Mouse (Mus musculus) lung, embryonic 14.5 days (tissue): ENCODE measurements around the gene Stard13. TPM values are rescaled to one million over a fixed set of nuclear protein-coding genes. Genes with fewer than 3 reads are reported as not detected.

Experiments
- ATAC-seq: fragments of 200-750 bp; cut with Nextera tagmentation; 2 replicates; pipeline ENCODE4 v1.8.0; 2017; ENCODE audit warnings: mild to moderate bottlenecking, moderate TSS enrichment, moderate library complexity; ENCODE audit not compliant: insufficient read depth
- DNase-seq: peaks from one replicate; pipeline ENCODE4 v3.0.0-alpha.2; 2015
- H3K27ac ChIP-seq: fragments of 300-500 bp; sonication (generic); 2 replicates; pipeline ENCODE4 v1.5.1; 2014; ENCODE audit warnings: low read depth, mild to moderate bottlenecking, moderate library complexity
- H3K27me3 ChIP-seq: fragments of 300-500 bp; sonication (generic); 2 replicates; pipeline ENCODE4 v1.6.1; 2014; ENCODE audit warnings: low read length, control low read depth; ENCODE audit not compliant: insufficient read depth
- H3K36me3 ChIP-seq: fragments of 300-500 bp; sonication (generic); 2 replicates; pipeline ENCODE4 v1.6.1; 2014; ENCODE audit warnings: control low read depth; ENCODE audit not compliant: insufficient read depth
- H3K4me1 ChIP-seq: fragments of 300-500 bp; sonication (generic); 2 replicates; pipeline ENCODE4 v1.6.1; 2014; ENCODE audit warnings: antibody characterized with exemption, control low read depth; ENCODE audit not compliant: insufficient read depth
- H3K4me2 ChIP-seq: fragments of 300-500 bp; sonication (generic); 2 replicates; pipeline ENCODE4 v1.6.1; 2014; ENCODE audit warnings: mild to moderate bottlenecking
- H3K4me3 ChIP-seq: fragments of 300-500 bp; sonication (generic); 2 replicates; pipeline ENCODE4 v1.5.1; 2014; ENCODE audit warnings: low read depth, low read length
- H3K9ac ChIP-seq: fragments of 300-500 bp; sonication (generic); 2 replicates; pipeline ENCODE4 v1.6.1; 2014
- H3K9me3 ChIP-seq: fragments of 300-500 bp; sonication (generic); 2 replicates; pipeline ENCODE4 v1.6.1; 2016; ENCODE audit warnings: low read depth, low read length, control low read depth
- CTCF ChIP-seq: IDR thresholded peaks from 2 replicates; pipeline ENCODE4 v1.5.1; 2016; ENCODE audit warnings: antibody characterized with exemption, low read depth
- WGBS: fragments of 180-500 bp; shearing (Covaris S2); extraction: QIAGEN DNeasy Blood & Tissue Kit; methylation state at CpG from one replicate; pipeline ENCODE4 v1.1.7; 2014; 5-methylcytosine and 5-hydroxymethylcytosine counted together
- polyA plus RNA-seq: library from polyadenylated mRNA; unstranded; fragments of >200 nt; fragmentation: Nextera tagmentation; extraction: Ambion mirVana; gene quantifications from 2 replicates; pipeline ENCODE4 v1.2.1, GENCODE M21; 2014

The Stard13 gene
- polyA plus RNA-seq, 1 experiment from 2014 or later, result 14.5 TPM

GRCm38 (mm10) chr5:151090996-151091395 lies 142.6 kb downstream of the Stard13 start:
- DNase-seq (no peak), ATAC-seq (no peak)
- TF ChIP-seq CTCF, result no peak
- H3K9me3 ChIP-seq, result no peaks in the 10 kb centered on the region
- H3K36me3 ChIP-seq, result peaks cover 5% of the 10 kb centered on the region
- H3K4me2 ChIP-seq, result no peak overlapping the region
- H3K4me3 ChIP-seq, result no peak overlapping the region
- no peaks in the 10 kb centered on the region; the same call in 1 of the 2 replicates for H3K4me1 ChIP-seq
- 83% methylated on average over 6 of the region's 6 CpGs for WGBS
- H3K9ac ChIP-seq, result no peak overlapping the region
- H3K27me3 ChIP-seq, result no peaks in the 10 kb centered on the region
- H3K27ac ChIP-seq, result no peak overlapping the region

GRCm38 (mm10) chr5:151089201-151089600 lies 144.4 kb downstream of the Stard13 start:
- H3K9me3 ChIP-seq, result no peaks in the 10 kb centered on the region
- no peaks in the 10 kb centered on the region for H3K27me3 ChIP-seq
- 61% methylated on average over 6 of the region's 6 CpGs for WGBS
- no peak overlapping the region for H3K4me3 ChIP-seq
- no peaks in the 10 kb centered on the region; the same call in 1 of the 2 replicates for H3K4me1 ChIP-seq
- DNase-seq, result no peak
- peaks cover 5% of the 10 kb centered on the region for H3K36me3 ChIP-seq
- TF ChIP-seq CTCF, result no peak
- no peak overlapping the region for H3K4me2 ChIP-seq
- no peak overlapping the region for H3K9ac ChIP-seq
- no peak for ATAC-seq
- no peak overlapping the region for H3K27ac ChIP-seq

DNA sequence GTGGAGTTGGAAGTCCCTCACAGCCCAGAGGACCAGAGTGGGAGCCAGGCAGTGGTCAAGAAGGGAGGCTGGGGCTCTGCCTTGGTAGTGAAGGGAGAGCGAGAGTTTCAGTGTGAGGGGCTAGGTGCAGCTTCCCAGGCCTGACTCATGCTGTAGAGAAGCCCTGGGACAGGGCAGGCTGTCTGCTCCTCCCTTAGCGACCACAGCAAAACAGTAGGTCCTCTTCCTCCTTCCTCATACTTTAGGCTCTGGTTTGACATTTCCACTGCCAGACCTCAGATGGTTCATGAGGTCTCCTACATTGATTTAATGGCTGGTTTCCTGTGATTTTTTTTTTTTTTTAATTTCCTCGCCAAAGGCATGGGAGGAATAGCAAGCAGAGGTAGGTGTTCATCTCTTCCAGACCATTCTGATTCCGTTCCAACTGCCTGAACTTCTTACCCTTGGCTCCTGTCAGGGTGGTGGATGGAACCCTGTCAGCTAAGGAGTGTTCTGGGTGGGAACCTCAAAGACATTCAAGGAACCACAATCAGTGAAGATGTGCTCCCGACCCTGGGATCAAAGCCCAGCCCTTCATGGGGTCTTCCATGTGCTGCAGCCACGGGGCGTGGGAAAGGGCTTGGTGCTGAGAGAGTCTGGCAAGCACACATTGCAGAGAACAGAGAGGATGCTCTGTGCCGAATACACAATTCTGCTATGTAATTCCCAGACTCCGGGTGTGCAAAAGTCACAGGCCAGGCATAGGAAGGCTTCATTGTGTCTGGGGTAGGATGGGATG lies 147.0 kb downstream of the Stard13 start:
- WGBS, result 66% methylated on average over 9 of the region's 9 CpGs
- Histone ChIP-seq H3K9me3 (no peaks in the 10 kb centered on the region), H3K27ac (no peak overlapping the region), H3K27me3 (no peaks in the 10 kb centered on the region), H3K4me2 (no peak overlapping the region), H3K36me3 (no peaks in the 10 kb centered on the region), H3K4me3 (no peak overlapping the region), H3K9ac (no peak overlapping the region), H3K4me1 (no peaks in the 10 kb centered on the region; the same call in 1 of the 2 replicates)
- no peak for ATAC-seq
- DNase-seq, result no peak
- TF ChIP-seq CTCF, result no peak

DNA sequence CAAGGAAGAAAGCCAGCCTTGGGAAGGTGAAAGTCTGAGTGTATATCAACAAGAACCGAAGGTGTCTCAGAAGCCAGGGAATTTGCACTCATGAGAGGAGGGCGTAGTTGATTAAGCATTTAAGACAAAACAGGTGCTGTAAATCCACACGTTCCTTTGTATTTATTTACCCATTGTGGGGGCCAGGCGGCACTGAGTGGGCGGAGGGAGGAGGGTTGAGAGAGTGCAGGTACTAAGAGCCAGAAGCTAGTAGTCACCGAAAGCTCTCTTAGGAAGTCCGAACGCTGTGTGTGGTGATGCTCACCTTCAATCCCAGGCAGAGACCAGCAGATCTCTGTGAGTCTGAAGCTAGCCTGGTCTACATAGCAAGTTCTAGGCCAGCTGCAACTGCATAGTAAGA lies 147.9 kb downstream of the Stard13 start:
- DNase-seq (no peak), ATAC-seq (no peak)
- no peak overlapping the region for H3K27ac ChIP-seq
- no peaks in the 10 kb centered on the region for H3K36me3 ChIP-seq
- no peak overlapping the region for H3K9ac ChIP-seq
- H3K27me3 ChIP-seq, result no peaks in the 10 kb centered on the region
- H3K4me2 ChIP-seq, result no peak overlapping the region
- TF ChIP-seq CTCF, result no peak
- H3K4me1 ChIP-seq, result no peaks in the 10 kb centered on the region; the same call in 1 of the 2 replicates
- WGBS, result 74% methylated on average over 8 of the region's 8 CpGs
- H3K4me3 ChIP-seq, result no peak overlapping the region
- no peaks in the 10 kb centered on the region for H3K9me3 ChIP-seq

- Histone ChIP-seq H3K4me1 (no peaks in the 10 kb centered on the region), H3K27ac (no peak overlapping the region), H3K4me3 (no peak overlapping the region), H3K9me3 (no peaks in the 10 kb centered on the region), H3K4me2 (no peak overlapping the region), H3K36me3 (no peaks in the 10 kb centered on the region), H3K9ac (no peak overlapping the region), H3K27me3 (no peaks in the 10 kb centered on the region)
- no peak for TF ChIP-seq CTCF
- no peak for DNase-seq
- ATAC-seq, result no peak
- WGBS, result 88% methylated on average over 4 of the region's 4 CpGs
Observed at GRCm38 (mm10) chr5:151080276-151080675, 153.4 kb downstream of the Stard13 start.

- Histone ChIP-seq H3K4me3 (no peak overlapping the region), H3K4me2 (no peak overlapping the region), H3K9ac (no peak overlapping the region), H3K9me3 (no peaks in the 10 kb centered on the region), H3K4me1 (no peaks in the 10 kb centered on the region), H3K27me3 (no peaks in the 10 kb centered on the region), H3K27ac (no peak overlapping the region), H3K36me3 (no peaks in the 10 kb centered on the region)
- ATAC-seq, result no peak
- 98% methylated on average over 2 of the region's 2 CpGs for WGBS
- DNase-seq, result no peak
- no peak for TF ChIP-seq CTCF
Observed at GRCm38 (mm10) chr5:151077953-151078352, 155.7 kb downstream of the Stard13 start.

GRCm38 (mm10) chr5:151076917-151077316 lies 156.7 kb downstream of the Stard13 start:
- ATAC-seq (no peak), DNase-seq (no peak)
- no peak for TF ChIP-seq CTCF
- H3K36me3 ChIP-seq, result no peaks in the 10 kb centered on the region
- H3K4me2 ChIP-seq, result no peak overlapping the region
- no peaks in the 10 kb centered on the region for H3K27me3 ChIP-seq
- H3K9ac ChIP-seq, result no peak overlapping the region
- H3K27ac ChIP-seq, result no peak overlapping the region
- H3K4me1 ChIP-seq, result no peaks in the 10 kb centered on the region
- WGBS, result 55% methylated on average over 3 of the region's 3 CpGs
- no peak overlapping the region for H3K4me3 ChIP-seq
- no peaks in the 10 kb centered on the region for H3K9me3 ChIP-seq
